Mouse (Mus musculus) granulocyte monocyte progenitor cell, adult 5-6 weeks (primary cell): Measurements from ENCODE around the gene Rbms3. TPM values are rescaled to one million over a fixed set of nuclear protein-coding genes. Genes with fewer than 3 reads are reported as not detected.

Source experiments
- ATAC-seq: replicated peaks from 2 replicates; pipeline ENCODE4 v1.8.0; 2016; ENCODE audit warnings: mild to moderate bottlenecking, moderate TSS enrichment, inconsistent platforms; ENCODE audit not compliant: poor library complexity, severe bottlenecking
- total RNA-seq, 2 experiments: library from RNA; stranded (forward) in 1 of 2; stranded (reverse) in 1 of 2; fragments of 200-712, 200-1000 nt in 1 of 2; fragments of >200 nt in 1 of 2; fragmentation: Nextera tagmentation in 1 of 2; gene quantifications; 2 replicates each; pipeline ENCODE4 v1.2.3; 2014 to 2017

Gene Rbms3
- total RNA-seq, 2 experiments from 2014 or later = not detected

GRCm38 (mm10) chr9:116724581-116724980 is 905.1 kb downstream of the Rbms3 start:
- ATAC-seq = no peak

- ATAC-seq = no peak
These were observed 926.6 kb downstream of the Rbms3 start for GRCm38 (mm10) chr9:116703119-116703518.

GRCm38 (mm10) chr9:116702611-116703010 is 927.1 kb downstream of the Rbms3 start:
- no peak for ATAC-seq

- no peak for ATAC-seq
These were observed 928.1 kb downstream of the Rbms3 start for GRCm38 (mm10) chr9:116701511-116702179.

GRCm38 (mm10) chr9:116688615-116689014 is 941.1 kb downstream of the Rbms3 start:
- no peak for ATAC-seq

- no peak for ATAC-seq
These were observed 952.6 kb downstream of the Rbms3 start for GRCm38 (mm10) chr9:116677142-116677541.

- no peak for ATAC-seq
These were observed 953.3 kb downstream of the Rbms3 start for GRCm38 (mm10) chr9:116676445-116676844.

- no peak for ATAC-seq
These were observed 955.5 kb downstream of the Rbms3 start for GRCm38 (mm10) chr9:116674191-116674590.

GRCm38 (mm10) chr9:116661026-116661425 is 968.7 kb downstream of the Rbms3 start:
- no peak for ATAC-seq

GRCm38 (mm10) chr9:116659936-116660335 is 969.8 kb downstream of the Rbms3 start:
- ATAC-seq = no peak

- no peak for ATAC-seq
These were observed 972.6 kb downstream of the Rbms3 start for GRCm38 (mm10) chr9:116657141-116657540.

- no peak for ATAC-seq
These were observed 978.3 kb downstream of the Rbms3 start for GRCm38 (mm10) chr9:116651414-116651813.

- ATAC-seq = no peak
These were observed 979.8 kb downstream of the Rbms3 start for GRCm38 (mm10) chr9:116649955-116650354.

GRCm38 (mm10) chr9:116649086-116649792 is 980.5 kb downstream of the Rbms3 start:
- no peak for ATAC-seq

- no peak for ATAC-seq
These were observed 985.1 kb downstream of the Rbms3 start for GRCm38 (mm10) chr9:116644616-116645015.

- ATAC-seq = no peak
These were observed 989.4 kb downstream of the Rbms3 start for GRCm38 (mm10) chr9:116640302-116640679.

GRCm38 (mm10) chr9:116639597-116640301 is 990.0 kb downstream of the Rbms3 start:
- no peak for ATAC-seq

- no peak for ATAC-seq
These were observed 995.9 kb downstream of the Rbms3 start for GRCm38 (mm10) chr9:116633786-116634185.

GRCm38 (mm10) chr9:116633075-116633474 is 996.6 kb downstream of the Rbms3 start:
- ATAC-seq = no peak

- no peak for ATAC-seq
These were observed 997.9 kb downstream of the Rbms3 start for GRCm38 (mm10) chr9:116631816-116632215.

- no peak for ATAC-seq
These were observed 998.9 kb downstream of the Rbms3 start for GRCm38 (mm10) chr9:116630805-116631204.
